Mouse (Mus musculus): ENCODE measurements around the gene Mfsd4b2. TPM values are rescaled to one million over a fixed set of nuclear protein-coding genes. Genes with fewer than 3 reads are reported as not detected.

The Mfsd4b2 gene
- not detected in 2 replicates for polyA plus RNA-seq (2012; rRNA removed)

DNA sequence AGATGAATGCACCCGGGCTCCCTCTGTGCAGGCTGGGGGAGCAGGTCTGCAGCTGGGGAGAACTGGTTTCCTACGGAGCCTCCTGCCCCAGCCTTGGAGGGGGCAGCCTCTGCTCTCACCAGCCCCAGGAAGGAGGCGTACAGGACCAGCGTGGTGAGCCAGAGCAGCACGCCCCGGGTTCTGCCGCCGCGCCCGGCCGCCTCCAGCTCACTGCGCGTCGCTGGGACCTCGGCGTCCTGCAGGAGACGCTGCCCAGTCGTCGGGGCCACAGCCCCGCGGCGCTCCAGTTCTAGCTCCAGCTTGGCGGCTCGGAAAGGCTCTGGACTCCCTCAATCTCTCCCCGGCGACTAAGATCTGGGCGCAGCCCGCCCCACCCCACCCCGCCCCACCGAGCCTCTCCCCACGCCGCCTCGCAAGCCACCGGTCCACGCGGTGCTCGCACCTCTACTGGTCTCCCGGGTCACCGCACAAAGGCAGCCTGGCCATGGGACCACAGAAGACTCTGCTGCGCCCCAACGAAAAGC is at the start of gene Mfsd4b2:
Gene Mfsd4b2, minus strand, starts transcription at position 308 of the 524 bp plus-strand sequence.
- peak within 1 kb of the TSS; percentile 70 for H3K4me3 ChIP-seq (ENCODE audit: control insufficient read depth, low read depth, low read length)
- TF ChIP-seq POLR2A (IDR thresholded peaks at IDR 0.05; ENCODE audit: control insufficient read depth, low read depth, low read length) (no peak), CTCF (IDR thresholded peaks at IDR 0.05; ENCODE audit: control insufficient read depth, insufficient read depth, insufficient replicate concordance, low read depth, low read length) (no peak)
- H3K27ac ChIP-seq (ENCODE audit: control insufficient read depth, insufficient read depth, low read depth, low read length): no peak within 1 kb of the TSS
- H3K27me3 ChIP-seq (ENCODE audit: control insufficient read depth, insufficient read depth, low read length): peaks cover 6% of the 10 kb centered on the region; the same call in 1 of the 2 replicates
- H3K36me3 ChIP-seq (ENCODE audit: control insufficient read depth, insufficient read depth, low read length): no peaks in the 10 kb centered on the region
- H3K4me1 ChIP-seq (ENCODE audit: control insufficient read depth, insufficient read depth, low read length): peaks cover 8% of the 10 kb centered on the region

DNA sequence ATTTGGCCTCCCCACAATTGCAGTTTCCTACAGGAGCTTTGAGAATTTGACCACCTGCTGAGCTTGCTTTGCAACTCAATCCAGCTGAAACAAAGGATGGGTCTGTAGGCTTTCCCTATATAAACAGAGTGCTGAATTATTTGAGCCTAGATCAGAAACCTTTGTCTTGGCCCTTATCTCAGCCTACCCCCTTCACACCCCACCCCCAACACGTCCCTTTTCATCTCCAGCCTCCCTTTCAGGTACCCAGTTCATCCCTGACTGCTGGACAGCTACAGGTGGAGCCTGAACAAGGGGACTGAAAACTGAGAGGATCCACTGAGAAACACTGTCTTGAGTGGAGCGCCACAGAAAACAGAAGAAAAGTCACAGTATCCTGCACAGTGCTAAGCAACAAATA is 49.0 kb upstream of the Mfsd4b2 start:
- H3K4me1 ChIP-seq (ENCODE audit: control insufficient read depth, insufficient read depth, low read length): no peaks in the 10 kb centered on the region
- TF ChIP-seq CTCF (IDR thresholded peaks at IDR 0.05; ENCODE audit: control insufficient read depth, insufficient read depth, insufficient replicate concordance, low read depth, low read length) (no peak), POLR2A (IDR thresholded peaks at IDR 0.05; ENCODE audit: control insufficient read depth, low read depth, low read length) (no peak)
- no peaks in the 10 kb centered on the region for H3K36me3 ChIP-seq (ENCODE audit: control insufficient read depth, insufficient read depth, low read length)
- no peak overlapping the region for H3K27ac ChIP-seq (ENCODE audit: control insufficient read depth, insufficient read depth, low read depth, low read length)
- H3K4me3 ChIP-seq (ENCODE audit: control insufficient read depth, low read depth, low read length): no peak overlapping the region
- H3K27me3 ChIP-seq (ENCODE audit: control insufficient read depth, insufficient read depth, low read length): no peaks in the 10 kb centered on the region

DNA sequence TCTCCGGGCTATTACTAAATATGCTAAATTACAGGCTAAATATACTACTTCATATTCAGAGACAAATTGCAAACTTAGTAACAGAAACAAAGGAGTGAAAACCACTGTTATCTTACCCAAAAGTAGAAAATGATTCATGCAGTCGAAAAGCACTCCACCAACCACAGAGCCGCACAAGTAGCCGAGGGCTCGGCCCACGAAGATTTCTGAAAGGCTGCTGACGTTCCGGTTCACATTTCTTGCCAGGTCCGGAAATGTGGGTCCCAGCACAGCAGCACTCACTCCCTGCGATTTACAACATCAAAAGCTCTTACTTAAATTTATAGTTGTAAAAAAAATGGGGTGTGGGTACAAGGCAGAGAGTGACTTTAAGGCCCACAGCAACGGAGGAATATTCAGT is 48.3 kb upstream of the Mfsd4b2 start:
- no peaks in the 10 kb centered on the region for H3K36me3 ChIP-seq (ENCODE audit: control insufficient read depth, insufficient read depth, low read length)
- H3K27me3 ChIP-seq (ENCODE audit: control insufficient read depth, insufficient read depth, low read length): no peaks in the 10 kb centered on the region
- H3K4me3 ChIP-seq (ENCODE audit: control insufficient read depth, low read depth, low read length): no peak overlapping the region
- H3K27ac ChIP-seq (ENCODE audit: control insufficient read depth, insufficient read depth, low read depth, low read length): no peak overlapping the region
- H3K4me1 ChIP-seq (ENCODE audit: control insufficient read depth, insufficient read depth, low read length): no peaks in the 10 kb centered on the region
- TF ChIP-seq POLR2A (IDR thresholded peaks at IDR 0.05; ENCODE audit: control insufficient read depth, low read depth, low read length): no peak

GRCm38 (mm10) chr10:39967512-39967911 is 40.8 kb upstream of the Mfsd4b2 start:
- no peak overlapping the region for H3K4me3 ChIP-seq (ENCODE audit: control insufficient read depth, low read depth, low read length)
- no peak for TF ChIP-seq CTCF (IDR thresholded peaks at IDR 0.05; ENCODE audit: control insufficient read depth, insufficient read depth, insufficient replicate concordance, low read depth, low read length)
- H3K36me3 ChIP-seq (ENCODE audit: control insufficient read depth, insufficient read depth, low read length): no peaks in the 10 kb centered on the region
- H3K27ac ChIP-seq (ENCODE audit: control insufficient read depth, insufficient read depth, low read depth, low read length): no peak overlapping the region
- no peaks in the 10 kb centered on the region for H3K4me1 ChIP-seq (ENCODE audit: control insufficient read depth, insufficient read depth, low read length)
- H3K27me3 ChIP-seq (ENCODE audit: control insufficient read depth, insufficient read depth, low read length): no peaks in the 10 kb centered on the region

GRCm38 (mm10) chr10:39961906-39962305 is 35.2 kb upstream of the Mfsd4b2 start:
- H3K27me3 ChIP-seq (ENCODE audit: control insufficient read depth, insufficient read depth, low read length): no peaks in the 10 kb centered on the region
- H3K4me1 ChIP-seq (ENCODE audit: control insufficient read depth, insufficient read depth, low read length): peaks cover 11% of the 10 kb centered on the region
- no peak overlapping the region for H3K4me3 ChIP-seq (ENCODE audit: control insufficient read depth, low read depth, low read length)
- H3K36me3 ChIP-seq (ENCODE audit: control insufficient read depth, insufficient read depth, low read length): no peaks in the 10 kb centered on the region
- no peak overlapping the region for H3K27ac ChIP-seq (ENCODE audit: control insufficient read depth, insufficient read depth, low read depth, low read length)
- no peak for TF ChIP-seq CTCF (IDR thresholded peaks at IDR 0.05; ENCODE audit: control insufficient read depth, insufficient read depth, insufficient replicate concordance, low read depth, low read length)
- TF ChIP-seq POLR2A (IDR thresholded peaks at IDR 0.05; ENCODE audit: control insufficient read depth, low read depth, low read length): no peak

DNA sequence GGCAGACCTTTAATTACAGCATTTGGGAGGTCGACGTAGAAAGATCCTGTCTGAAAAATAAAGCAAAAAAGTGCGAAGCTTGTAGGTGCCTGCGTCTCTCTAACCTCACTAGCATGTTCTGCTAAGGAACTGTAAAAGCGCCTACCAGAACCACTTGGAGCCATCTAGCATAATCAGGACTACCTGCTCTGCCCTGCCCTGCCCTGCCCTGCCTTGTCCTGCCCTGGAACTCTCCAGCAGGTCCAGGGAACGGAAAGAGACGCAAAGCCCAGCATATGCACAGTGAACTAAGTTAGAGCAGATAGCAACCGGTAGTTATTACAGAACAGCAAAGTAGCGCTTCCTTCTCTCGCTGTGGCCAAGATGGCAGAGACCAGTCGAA is 33.7 kb upstream of the Mfsd4b2 start:
- Histone ChIP-seq H3K27ac (ENCODE audit: control insufficient read depth, insufficient read depth, low read depth, low read length) (no peak overlapping the region), H3K4me1 (ENCODE audit: control insufficient read depth, insufficient read depth, low read length) (peaks cover 11% of the 10 kb centered on the region), H3K36me3 (ENCODE audit: control insufficient read depth, insufficient read depth, low read length) (no peaks in the 10 kb centered on the region), H3K4me3 (ENCODE audit: control insufficient read depth, low read depth, low read length) (peak overlapping the region; percentile 85), H3K27me3 (ENCODE audit: control insufficient read depth, insufficient read depth, low read length) (no peaks in the 10 kb centered on the region)
- no peak for TF ChIP-seq POLR2A (IDR thresholded peaks at IDR 0.05; ENCODE audit: control insufficient read depth, low read depth, low read length)
- no peak for TF ChIP-seq CTCF (IDR thresholded peaks at IDR 0.05; ENCODE audit: control insufficient read depth, insufficient read depth, insufficient replicate concordance, low read depth, low read length)

GRCm38 (mm10) chr10:39959761-39960440 is 33.2 kb upstream of the Mfsd4b2 start, which contains the start of gene Mfsd4b3:
TSS of gene Mfsd4b3 (minus strand) at chr10:39960153.
- no peaks in the 10 kb centered on the region for H3K36me3 ChIP-seq (ENCODE audit: control insufficient read depth, insufficient read depth, low read length)
- peak within 1 kb of the TSS; percentile 75 for H3K27ac ChIP-seq (ENCODE audit: control insufficient read depth, insufficient read depth, low read depth, low read length)
- peak within 1 kb of the TSS; percentile 85 for H3K4me3 ChIP-seq (ENCODE audit: control insufficient read depth, low read depth, low read length)
- H3K27me3 ChIP-seq (ENCODE audit: control insufficient read depth, insufficient read depth, low read length): no peaks in the 10 kb centered on the region
- H3K4me1 ChIP-seq (ENCODE audit: control insufficient read depth, insufficient read depth, low read length): peaks cover 11% of the 10 kb centered on the region
- TF ChIP-seq POLR2A (IDR thresholded peaks at IDR 0.05; ENCODE audit: control insufficient read depth, low read depth, low read length) (peak; percentile 33; the same call in 1 of the 2 replicates), CTCF (IDR thresholded peaks at IDR 0.05; ENCODE audit: control insufficient read depth, insufficient read depth, insufficient replicate concordance, low read depth, low read length) (peak; percentile 58; the same call in 1 of the 2 replicates)

Data from testis, adult 2 months (tissue).